Mouse (Mus musculus): Measurements from ENCODE around the gene Kdm2a.

DNA sequence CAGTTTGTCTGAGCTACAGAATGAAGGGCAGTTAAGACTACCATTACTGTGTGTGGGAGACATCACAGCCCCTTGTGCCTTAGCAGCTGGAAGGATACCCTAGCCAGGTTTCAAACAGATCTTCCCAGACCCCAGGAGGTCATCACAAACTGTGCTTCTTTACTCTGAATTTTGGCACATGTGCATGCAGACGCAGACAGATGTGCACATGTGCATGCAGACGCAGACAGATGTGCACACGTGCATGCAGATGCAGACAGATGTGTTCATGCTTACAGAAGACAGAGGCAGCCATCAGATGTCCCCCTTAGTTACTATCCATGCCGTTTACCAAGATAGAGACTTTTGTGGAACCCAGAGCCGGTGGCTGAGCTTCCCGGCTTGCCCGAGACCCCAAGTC, 99.0 kb downstream of the Kdm2a start:
- no peak for TF ChIP-seq POLR2A (IDR thresholded peaks at IDR 0.05; ENCODE audit: low read depth, low read length)
- TF ChIP-seq CTCF (IDR thresholded peaks at IDR 0.05; ENCODE audit: extremely low read depth, insufficient read depth, insufficient read length, insufficient replicate concordance): no peak

Data from spleen, adult 2 months (tissue).